Mouse (Mus musculus) olfactory bulb, adult 2 months (tissue): ENCODE data around the gene Mrpl34. TPM values are rescaled to one million over a fixed set of nuclear protein-coding genes. Genes with fewer than 3 reads are reported as not detected.

Experiments
- H3K27ac ChIP-seq: fragments of 200-500 bp; 2 replicates; pipeline ENCODE4 v1.5.1; 2012; ENCODE audit warnings: low read depth, low read length; ENCODE audit not compliant: insufficient read depth
- H3K4me1 ChIP-seq: fragments of 200-500 bp; 2 replicates; pipeline ENCODE4 v1.6.1; 2012; ENCODE audit warnings: low read length; ENCODE audit not compliant: control insufficient read depth, insufficient read depth
- H3K4me3 ChIP-seq: fragments of 200-500 bp; 2 replicates; pipeline ENCODE4 v1.5.1; 2012; ENCODE audit warnings: mild to moderate bottlenecking, low read depth, low read length, moderate library complexity; ENCODE audit not compliant: insufficient read depth
- CTCF ChIP-seq: fragments of 200-500 bp; IDR thresholded peaks from 2 replicates; pipeline ENCODE4 v1.5.1; 2012; ENCODE audit warnings: low read depth, mild to moderate bottlenecking, low read length, moderate library complexity; ENCODE audit not compliant: insufficient read depth
- POLR2A ChIP-seq: fragments of 200-500 bp; IDR thresholded peaks from 2 replicates; pipeline ENCODE4 v1.6.1; 2012; ENCODE audit warnings: mild to moderate bottlenecking, low read depth, low read length, moderate library complexity; ENCODE audit not compliant: insufficient read depth
- WGBS: fragments of 180-500 bp; shearing (Covaris S2); methylation state at CpG from one replicate; pipeline ENCODE4 v1.1.7; 2018; 5-methylcytosine and 5-hydroxymethylcytosine counted together
- polyA plus RNA-seq: library from polyadenylated mRNA; stranded (reverse); fragments of >200 nt; gene quantifications from 2 replicates; pipeline ENCODE4 v1.2.4, GENCODE M21; 2012; ENCODE audit warnings: low replicate concordance; ENCODE audit not compliant: missing spikeins, insufficient read depth, insufficient read length

Gene Mrpl34
- polyA plus RNA-seq, 1 experiment: not detected

GRCm38 (mm10) chr8:71497881-71498501 is 33.2 kb downstream of the Mrpl34 start:
- Histone ChIP-seq H3K4me1 (peaks cover 28% of the 10 kb centered on the region), H3K4me3 (no peak overlapping the region), H3K27ac (no peak overlapping the region)
- no peak for TF ChIP-seq POLR2A
- 37% methylated on average over 15 of the region's 15 CpGs for WGBS

GRCm38 (mm10) chr8:71498816-71499690 is 34.3 kb downstream of the Mrpl34 start:
- Histone ChIP-seq H3K4me3 (no peak overlapping the region), H3K4me1 (peaks cover 28% of the 10 kb centered on the region), H3K27ac (no peak overlapping the region)
- TF ChIP-seq CTCF: no peak
- no peak for TF ChIP-seq POLR2A
- 55% methylated on average over 16 of the region's 16 CpGs for WGBS

DNA sequence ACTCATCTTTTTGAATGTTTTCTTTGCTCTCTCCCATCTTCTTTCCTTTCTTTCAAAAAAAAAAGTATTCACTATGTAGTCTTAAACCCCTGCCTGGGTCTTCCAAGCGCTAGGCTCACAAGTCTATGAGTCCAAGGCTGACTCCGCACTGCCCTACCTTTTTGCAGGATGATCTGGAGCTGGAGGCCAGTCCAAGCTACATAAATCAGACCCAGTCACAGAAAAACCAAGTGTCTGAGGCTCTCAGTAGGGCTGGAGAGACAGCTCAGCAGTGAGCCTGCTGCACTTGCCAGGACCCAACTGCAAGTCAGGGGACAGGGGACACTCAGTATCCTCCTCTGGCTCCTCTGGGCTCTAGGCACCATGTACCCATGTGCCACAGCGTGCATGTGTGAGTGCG is 39.6 kb downstream of the Mrpl34 start:
- H3K27ac ChIP-seq: no peak overlapping the region
- 89% methylated on average over 4 of the region's 4 CpGs for WGBS
- no peak overlapping the region for H3K4me3 ChIP-seq
- 0 out of 2 replicates have a peak, but pooled peaks cover 5% of the 10 kb centered on the region for H3K4me1 ChIP-seq
- TF ChIP-seq POLR2A: no peak

GRCm38 (mm10) chr8:71505326-71505725 is 40.6 kb downstream of the Mrpl34 start:
- H3K4me1 ChIP-seq: peaks cover 8% of the 10 kb centered on the region; the same call in 1 of the 2 replicates
- WGBS: 94% methylated on average over 4 of the region's 4 CpGs
- no peak overlapping the region for H3K27ac ChIP-seq
- H3K4me3 ChIP-seq: no peak overlapping the region
- TF ChIP-seq POLR2A: no peak
- TF ChIP-seq CTCF: no peak

- TF ChIP-seq CTCF: no peak
- TF ChIP-seq POLR2A: no peak
- 57% methylated on average over 4 of the region's 4 CpGs for WGBS
- Histone ChIP-seq H3K27ac (no peak overlapping the region), H3K4me3 (no peak overlapping the region), H3K4me1 (peaks cover 8% of the 10 kb centered on the region; the same call in 1 of the 2 replicates)
Measured at GRCm38 (mm10) chr8:71505979-71506378, 41.2 kb downstream of the Mrpl34 start.

- TF ChIP-seq POLR2A (0 out of 2 replicates have a peak, but pooled peaks have one; percentile 35), CTCF (no peak)
- Histone ChIP-seq H3K27ac (no peak overlapping the region), H3K4me1 (peaks cover 8% of the 10 kb centered on the region; the same call in 1 of the 2 replicates), H3K4me3 (peak overlapping the region; percentile 55)
- under 1% methylated on average over 61 of the region's 61 CpGs for WGBS
Measured at GRCm38 (mm10) chr8:71507589-71508104, 42.9 kb downstream of the Mrpl34 start.

DNA sequence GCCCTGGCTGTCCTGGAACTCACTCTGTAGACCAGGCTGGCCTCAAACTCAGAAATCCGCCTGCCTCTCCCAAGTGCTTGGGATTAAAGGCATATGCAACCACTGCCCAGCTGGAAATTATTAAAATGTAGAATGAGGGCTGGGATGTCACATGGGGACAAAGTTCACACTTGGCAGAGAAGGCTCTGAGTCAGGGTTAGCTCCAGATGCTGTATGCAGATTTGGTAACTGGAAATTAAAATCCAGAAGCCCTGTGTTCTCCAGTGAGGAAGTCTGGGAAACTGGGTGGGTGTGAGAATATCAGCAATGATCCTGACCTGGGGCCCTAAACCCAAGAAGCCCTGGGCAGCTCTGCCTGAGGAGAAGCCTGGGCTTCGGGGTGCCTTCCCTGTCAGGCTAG is 44.6 kb downstream of the Mrpl34 start:
- TF ChIP-seq CTCF (no peak), POLR2A (no peak)
- Histone ChIP-seq H3K4me1 (peaks cover 8% of the 10 kb centered on the region; the same call in 1 of the 2 replicates), H3K27ac (no peak overlapping the region), H3K4me3 (no peak overlapping the region)
- 74% methylated on average over 2 of the region's 2 CpGs for WGBS

GRCm38 (mm10) chr8:71511644-71512043 is 46.9 kb downstream of the Mrpl34 start, which contains the start of gene Plvap:
Plvap (minus strand) TSS chr8:71511752.
- Histone ChIP-seq H3K4me1 (peaks cover 8% of the 10 kb centered on the region; the same call in 1 of the 2 replicates), H3K27ac (no peak within 1 kb of the TSS), H3K4me3 (no peak within 1 kb of the TSS)
- TF ChIP-seq POLR2A (no peak), CTCF (no peak)
- 80% methylated on average over 14 of the region's 14 CpGs for WGBS
